Mouse (Mus musculus): Measurements from ENCODE around the gene Plekhg6. TPM values are rescaled to one million over a fixed set of nuclear protein-coding genes. Genes with fewer than 3 reads are reported as not detected.

The Plekhg6 gene
- polyA plus RNA-seq, 1 experiment from 2014 or later, result 0.08 TPM

GRCm38 (mm10) chr6:125317077-125317476, 63.5 kb downstream of the Plekhg6 start:
- DNase-seq, result no peak
- no peak for ATAC-seq (ENCODE audit: low FRiP score, low TSS enrichment)
- H3K4me3 ChIP-seq (replicated peaks; ENCODE audit: low read depth, low read length), result no peak overlapping the region
- H3K27ac ChIP-seq (replicated peaks; ENCODE audit: low read depth, low read length), result no peak overlapping the region
- H3K9ac ChIP-seq (replicated peaks; ENCODE audit: low read length), result no peak overlapping the region
- peaks cover 23% of the 10 kb centered on the region for H3K27me3 ChIP-seq (ENCODE audit: control insufficient read depth, insufficient read depth, low read length)
- H3K4me1 ChIP-seq (ENCODE audit: control insufficient read depth, insufficient read depth, low read length), result peaks cover 9% of the 10 kb centered on the region
- 57% methylated on average over 7 of the region's 7 CpGs for WGBS
- no peak overlapping the region for H3K4me2 ChIP-seq (ENCODE audit: low read length)
- no peaks in the 10 kb centered on the region for H3K9me3 ChIP-seq (ENCODE audit: control insufficient read depth, low read length)
- no peaks in the 10 kb centered on the region for H3K36me3 ChIP-seq (ENCODE audit: control insufficient read depth, insufficient read depth, low read length)

GRCm38 (mm10) chr6:125314746-125315145, 65.8 kb downstream of the Plekhg6 start:
- no peak for ATAC-seq (ENCODE audit: low FRiP score, low TSS enrichment)
- Histone ChIP-seq H3K4me2 (ENCODE audit: low read length) (no peak overlapping the region), H3K27ac (replicated peaks; ENCODE audit: low read depth, low read length) (no peak overlapping the region), H3K4me3 (replicated peaks; ENCODE audit: low read depth, low read length) (no peak overlapping the region), H3K9ac (replicated peaks; ENCODE audit: low read length) (no peak overlapping the region), H3K9me3 (ENCODE audit: control insufficient read depth, low read length) (no peaks in the 10 kb centered on the region), H3K36me3 (ENCODE audit: control insufficient read depth, insufficient read depth, low read length) (no peaks in the 10 kb centered on the region), H3K27me3 (ENCODE audit: control insufficient read depth, insufficient read depth, low read length) (peaks cover 2% of the 10 kb centered on the region), H3K4me1 (ENCODE audit: control insufficient read depth, insufficient read depth, low read length) (peaks cover 9% of the 10 kb centered on the region)
- 90% methylated on average over 6 of the region's 6 CpGs for WGBS
- DNase-seq, result no peak

GRCm38 (mm10) chr6:125314231-125314563, 66.4 kb downstream of the Plekhg6 start:
- 49% methylated on average over 7 of the region's 7 CpGs for WGBS
- H3K27me3 ChIP-seq (ENCODE audit: control insufficient read depth, insufficient read depth, low read length), result no peaks in the 10 kb centered on the region
- DNase-seq, result no peak
- ATAC-seq (ENCODE audit: low FRiP score, low TSS enrichment), result peak; percentile 46; the same call in 1 of the 2 replicates
- H3K4me2 ChIP-seq (ENCODE audit: low read length), result peak overlapping the region; percentile 60
- H3K4me1 ChIP-seq (ENCODE audit: control insufficient read depth, insufficient read depth, low read length), result peaks cover 9% of the 10 kb centered on the region
- peak overlapping the region; percentile 54 for H3K9ac ChIP-seq (replicated peaks; ENCODE audit: low read length)
- no peaks in the 10 kb centered on the region for H3K36me3 ChIP-seq (ENCODE audit: control insufficient read depth, insufficient read depth, low read length)
- peak overlapping the region; percentile 31 for H3K4me3 ChIP-seq (replicated peaks; ENCODE audit: low read depth, low read length)
- no peak overlapping the region for H3K27ac ChIP-seq (replicated peaks; ENCODE audit: low read depth, low read length)
- no peaks in the 10 kb centered on the region for H3K9me3 ChIP-seq (ENCODE audit: control insufficient read depth, low read length)

- Histone ChIP-seq H3K4me2 (ENCODE audit: low read length) (peak within 1 kb of the TSS; percentile 60), H3K27ac (replicated peaks; ENCODE audit: low read depth, low read length) (0 out of 2 replicates have a peak within 1 kb of the TSS, but pooled peaks have one; percentile 26), H3K9me3 (ENCODE audit: control insufficient read depth, low read length) (no peaks in the 10 kb centered on the region), H3K27me3 (ENCODE audit: control insufficient read depth, insufficient read depth, low read length) (no peaks in the 10 kb centered on the region), H3K4me3 (replicated peaks; ENCODE audit: low read depth, low read length) (peak within 1 kb of the TSS; percentile 31), H3K36me3 (ENCODE audit: control insufficient read depth, insufficient read depth, low read length) (no peaks in the 10 kb centered on the region), H3K4me1 (ENCODE audit: control insufficient read depth, insufficient read depth, low read length) (peaks cover 9% of the 10 kb centered on the region), H3K9ac (replicated peaks; ENCODE audit: low read length) (peak within 1 kb of the TSS; percentile 54)
- ATAC-seq (ENCODE audit: low FRiP score, low TSS enrichment) (peak; percentile 68), DNase-seq (peak; percentile 69)
- 3% methylated on average over 46 of the region's 46 CpGs for WGBS
Measured at GRCm38 (mm10) chr6:125313546-125314230, 66.9 kb downstream of the Plekhg6 start, which contains the start of gene Ltbr. TSS of gene Ltbr (minus strand) at chr6:125313885.

Other genes with a start within 250 kb of the Plekhg6 start
- 42.7 and 46.3 TPM in 2 replicates for gene Nop2, start 248.9 kb downstream of the Plekhg6 start, polyA plus RNA-seq (2014; fragmentation: Nextera tagmentation; extraction: Ambion mirVana)
- 15.8 and 18.2 TPM in 2 replicates for gene Iffo1, start 235.6 kb downstream of the Plekhg6 start, polyA plus RNA-seq (2014; fragmentation: Nextera tagmentation; extraction: Ambion mirVana)
- 1,501 and 1,547 TPM in 2 replicates for gene Gapdh, start 214.3 kb downstream of the Plekhg6 start, polyA plus RNA-seq (2014; fragmentation: Nextera tagmentation; extraction: Ambion mirVana)
- gene Ncapd2, start 189.1 kb downstream of the Plekhg6 start, polyA plus RNA-seq (2014; fragmentation: Nextera tagmentation; extraction: Ambion mirVana), result 40.6 and 50.3 TPM in 2 replicates
- gene Mrpl51, start 189.0 kb downstream of the Plekhg6 start, polyA plus RNA-seq (2014; fragmentation: Nextera tagmentation; extraction: Ambion mirVana), result 128 and 141 TPM in 2 replicates
- gene Vamp1, start 165.2 kb downstream of the Plekhg6 start, polyA plus RNA-seq (2014; fragmentation: Nextera tagmentation; extraction: Ambion mirVana), result 5.5 and 10.6 TPM in 2 replicates
- gene Tapbpl, start 148.9 kb downstream of the Plekhg6 start, polyA plus RNA-seq (2014; fragmentation: Nextera tagmentation; extraction: Ambion mirVana), result 3.0 and 3.3 TPM in 2 replicates
- gene Cd27, start 143.8 kb downstream of the Plekhg6 start, polyA plus RNA-seq (2014; fragmentation: Nextera tagmentation; extraction: Ambion mirVana), result 1.1 and 1.9 TPM in 2 replicates
- gene Tuba3a, start 94.8 kb downstream of the Plekhg6 start, polyA plus RNA-seq (2014; fragmentation: Nextera tagmentation; extraction: Ambion mirVana), result not detected in 2 replicates
- 10.2 and 13.9 TPM in 2 replicates for gene Ltbr, start 66.9 kb downstream of the Plekhg6 start, polyA plus RNA-seq (2014; fragmentation: Nextera tagmentation; extraction: Ambion mirVana)
- gene Scnn1a, start 60.1 kb downstream of the Plekhg6 start, polyA plus RNA-seq (2014; fragmentation: Nextera tagmentation; extraction: Ambion mirVana), result 0.51 and 0.76 TPM in 2 replicates
- 6.8 and 13.4 TPM in 2 replicates for gene Tnfrsf1a, start 31.4 kb downstream of the Plekhg6 start, polyA plus RNA-seq (2014; fragmentation: Nextera tagmentation; extraction: Ambion mirVana)
- 59.8 and 66.5 TPM in 2 replicates for gene Cd9, start 114.0 kb upstream of the Plekhg6 start, polyA plus RNA-seq (2014; fragmentation: Nextera tagmentation; extraction: Ambion mirVana)
- 3.9 and 10.0 TPM in 2 replicates for gene Vwf, start 166.0 kb upstream of the Plekhg6 start, polyA plus RNA-seq (2014; fragmentation: Nextera tagmentation; extraction: Ambion mirVana)

Measured in midbrain, embryonic 14.5 days (tissue).